Mouse (Mus musculus) cerebellum, adult 11 months (tissue): ENCODE results near the gene Ccng2.

Experiments used
- DNase-seq: peaks from one replicate; pipeline ENCODE4 v3.0.0; 2022

Ccng2 gene

GRCm38 (mm10) chr5:93263396-93264075 lies 3.5 kb upstream of the Ccng2 start:
- no peak for DNase-seq

- no peak for DNase-seq
These were observed 2.8 kb upstream of the Ccng2 start for GRCm38 (mm10) chr5:93264136-93264700.

GRCm38 (mm10) chr5:93265164-93265800 lies 1.8 kb upstream of the Ccng2 start:
- DNase-seq = no peak

- no peak for DNase-seq
These were observed 1.1 kb upstream of the Ccng2 start for GRCm38 (mm10) chr5:93265801-93266580.

GRCm38 (mm10) chr5:93267851-93268606 lies 972 bp downstream of the Ccng2 start:
- peak; percentile 75 for DNase-seq

- DNase-seq = no peak
These were observed 3.0 kb downstream of the Ccng2 start for GRCm38 (mm10) chr5:93270095-93270494.

GRCm38 (mm10) chr5:93270721-93271120 lies 3.7 kb downstream of the Ccng2 start:
- DNase-seq = no peak

GRCm38 (mm10) chr5:93282446-93283107 lies 15.5 kb downstream of the Ccng2 start:
- DNase-seq = no peak

GRCm38 (mm10) chr5:93283109-93283508 lies 16.1 kb downstream of the Ccng2 start:
- DNase-seq = no peak

GRCm38 (mm10) chr5:93288553-93288952 lies 21.5 kb downstream of the Ccng2 start:
- no peak for DNase-seq

GRCm38 (mm10) chr5:93290282-93290681 lies 23.2 kb downstream of the Ccng2 start:
- no peak for DNase-seq

- DNase-seq = no peak
These were observed 29.3 kb downstream of the Ccng2 start for GRCm38 (mm10) chr5:93296341-93296746.

GRCm38 (mm10) chr5:93296754-93297153 lies 29.7 kb downstream of the Ccng2 start:
- no peak for DNase-seq

- no peak for DNase-seq
These were observed 30.3 kb downstream of the Ccng2 start for GRCm38 (mm10) chr5:93297311-93297710.

GRCm38 (mm10) chr5:93305126-93305830 lies 38.2 kb downstream of the Ccng2 start:
- DNase-seq = no peak

- DNase-seq = no peak
These were observed 41.9 kb downstream of the Ccng2 start for GRCm38 (mm10) chr5:93308909-93309308.

- no peak for DNase-seq
These were observed 56.4 kb downstream of the Ccng2 start for GRCm38 (mm10) chr5:93323320-93324001.
